Mouse (Mus musculus): ENCODE measurements around the gene Upp2. TPM values are rescaled to one million over a fixed set of nuclear protein-coding genes. Genes with fewer than 3 reads are reported as not detected.

Gene Upp2
- polyA plus RNA-seq, 1 experiment from 2014 or later = 6.1 TPM

DNA sequence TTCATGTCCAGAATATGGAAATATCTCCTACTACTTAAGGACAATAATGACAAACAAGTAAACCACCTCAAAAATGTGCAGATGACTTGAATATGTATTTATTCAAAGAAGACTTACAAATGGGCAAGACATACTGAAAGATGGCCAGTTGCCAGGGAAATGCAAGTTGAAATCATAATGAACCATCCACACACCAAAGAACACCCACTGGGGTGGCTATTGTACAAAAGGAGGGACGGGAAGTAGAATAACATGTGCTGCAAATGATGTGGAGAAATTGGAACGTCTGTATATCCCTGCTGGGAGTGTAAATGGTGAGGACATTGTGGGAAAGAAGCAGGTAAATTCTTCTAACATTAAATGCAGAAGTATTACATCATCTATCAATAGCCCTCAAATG is 245.8 kb downstream of the Upp2 start:
- H3K4me3 ChIP-seq = no peak overlapping the region
- no peak overlapping the region for H3K27ac ChIP-seq
- H3K9me3 ChIP-seq (replicated peaks) = no peaks in the 10 kb centered on the region
- no peak for DNase-seq (ENCODE audit: low spot score)
- 81% methylated on average over 2 of the region's 2 CpGs for WGBS
- no peaks in the 10 kb centered on the region for H3K4me1 ChIP-seq
- no peaks in the 10 kb centered on the region for H3K27me3 ChIP-seq (ENCODE audit: low read depth, poor library complexity, severe bottlenecking)
- no peaks in the 10 kb centered on the region for H3K36me3 ChIP-seq

DNA sequence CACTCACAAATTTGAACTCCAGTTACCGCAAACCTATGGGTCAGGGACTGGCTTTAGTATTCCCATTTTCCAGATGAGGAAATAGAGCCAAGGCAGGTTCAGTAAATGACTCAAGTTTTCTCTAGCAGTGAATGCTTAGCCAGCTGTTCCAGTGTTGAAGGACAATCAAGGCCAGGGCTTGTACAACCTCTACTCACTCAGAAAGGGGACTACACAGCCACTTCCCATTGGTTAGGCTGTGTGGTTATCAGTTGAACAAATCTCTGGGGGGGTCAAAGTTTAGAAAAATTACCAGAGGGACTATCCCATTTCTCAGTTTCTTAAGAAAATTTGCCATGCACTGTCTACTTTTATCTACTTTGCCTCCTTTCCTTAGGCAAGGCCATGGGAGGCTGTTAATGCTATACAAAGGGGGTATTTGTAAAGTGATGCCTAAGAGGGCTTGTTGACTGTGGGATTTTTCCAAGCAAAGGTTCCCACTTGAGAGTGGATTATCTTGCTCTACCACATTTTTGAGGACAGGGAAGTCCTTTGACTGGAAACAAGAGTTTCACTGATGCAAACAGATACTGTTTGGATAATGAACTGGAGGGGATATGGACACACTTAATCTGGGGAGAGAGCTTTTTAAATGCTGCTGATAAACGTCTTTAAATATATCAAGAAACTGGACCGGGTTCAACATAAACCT is 262.0 kb downstream of the Upp2 start:
- DNase-seq (ENCODE audit: low spot score) = no peak
- no peaks in the 10 kb centered on the region for H3K4me1 ChIP-seq
- no peaks in the 10 kb centered on the region for H3K27me3 ChIP-seq (ENCODE audit: low read depth, poor library complexity, severe bottlenecking)
- H3K9me3 ChIP-seq (replicated peaks) = no peaks in the 10 kb centered on the region
- H3K4me3 ChIP-seq = no peak overlapping the region
- no peaks in the 10 kb centered on the region for H3K36me3 ChIP-seq
- 83% methylated on average over 3 of the region's 3 CpGs for WGBS
- H3K27ac ChIP-seq = no peak overlapping the region

DNA sequence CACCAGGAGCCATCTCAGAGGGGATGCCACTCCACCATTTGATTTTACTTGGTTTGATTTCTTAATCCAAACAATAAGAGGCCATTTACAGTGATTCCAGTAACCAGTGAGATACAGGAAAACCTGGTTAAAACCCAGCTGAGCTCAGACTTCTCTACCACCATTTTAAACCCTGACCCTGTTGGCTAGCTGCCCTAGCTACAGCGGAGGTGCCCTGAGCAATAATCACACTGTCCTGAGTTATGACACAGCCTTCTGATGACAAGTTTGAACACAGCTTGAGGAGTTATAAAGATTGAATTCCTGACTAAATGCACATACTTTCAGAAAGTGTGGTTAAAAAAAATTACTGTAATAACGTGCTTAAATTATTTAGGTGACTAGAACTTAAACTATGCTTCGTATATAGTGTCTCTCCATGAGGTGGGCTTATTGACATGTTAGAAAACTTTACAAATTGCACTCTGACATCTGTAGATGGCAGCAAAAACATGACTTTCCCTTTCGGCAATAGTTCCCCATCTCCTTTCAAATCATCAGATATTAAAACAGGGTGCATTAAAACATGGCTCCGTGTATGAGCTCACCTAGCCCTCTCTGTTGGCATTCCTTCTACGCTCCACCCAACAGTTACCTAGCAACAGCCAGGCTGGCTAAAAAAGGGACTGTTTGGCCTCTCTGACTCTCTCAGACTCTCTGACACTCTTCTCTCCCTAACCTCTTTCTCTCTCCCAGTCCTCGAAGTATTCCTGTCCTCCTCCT is 263.1 kb downstream of the Upp2 start:
- WGBS = 83% methylated on average over 7 of the region's 7 CpGs
- no peak for DNase-seq (ENCODE audit: low spot score)

DNA sequence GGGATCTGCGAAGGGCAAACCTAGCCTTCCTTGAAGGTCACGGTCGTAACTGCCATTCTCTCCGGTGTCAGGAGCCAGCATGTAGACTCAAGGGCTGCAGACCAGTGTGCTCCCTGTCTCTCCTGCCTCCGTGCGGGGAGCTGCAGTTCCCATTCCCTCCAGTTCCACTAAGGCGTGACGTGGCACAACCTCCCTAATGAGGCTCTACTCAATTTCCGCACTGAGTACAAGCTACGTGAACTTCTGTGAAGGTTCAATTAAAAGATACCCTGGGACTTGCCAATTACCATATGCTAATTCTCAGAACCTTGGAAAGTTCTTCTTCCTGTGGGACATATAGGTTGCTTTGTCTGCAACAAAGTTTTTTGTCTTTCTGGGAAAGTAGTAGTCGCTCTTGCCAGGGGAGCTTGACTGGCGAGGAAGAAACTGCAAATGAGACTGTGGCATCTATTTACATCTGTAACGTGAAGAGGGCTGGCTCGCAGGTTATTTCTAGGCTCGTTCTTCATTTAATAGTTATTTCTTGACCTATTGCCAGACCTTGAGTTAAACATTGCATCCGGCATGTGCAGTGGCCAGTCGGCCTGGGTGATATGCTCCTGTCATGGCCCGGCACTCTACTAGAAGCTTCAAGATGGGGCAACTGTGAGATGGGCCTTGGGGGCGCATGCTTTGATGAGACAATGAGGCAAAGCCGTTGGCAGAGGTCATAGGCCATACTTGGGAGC is 265.3 kb downstream of the Upp2 start:
- H3K4me1 ChIP-seq = no peaks in the 10 kb centered on the region
- H3K9me3 ChIP-seq (replicated peaks) = no peaks in the 10 kb centered on the region
- 93% methylated on average over 20 of the region's 20 CpGs for WGBS
- H3K36me3 ChIP-seq = no peaks in the 10 kb centered on the region
- no peak overlapping the region for H3K4me3 ChIP-seq
- H3K27ac ChIP-seq = no peak overlapping the region
- H3K27me3 ChIP-seq (ENCODE audit: low read depth, poor library complexity, severe bottlenecking) = no peaks in the 10 kb centered on the region
- no peak for DNase-seq (ENCODE audit: low spot score)

More for the DNA sequence above, 263.1 kb downstream of the Upp2 start:
- Histone ChIP-seq H3K27ac (no peak overlapping the region), H3K9me3 (replicated peaks) (no peaks in the 10 kb centered on the region), H3K4me3 (no peak overlapping the region), H3K27me3 (ENCODE audit: low read depth, poor library complexity, severe bottlenecking) (no peaks in the 10 kb centered on the region), H3K4me1 (no peaks in the 10 kb centered on the region), H3K36me3 (no peaks in the 10 kb centered on the region)

DNA sequence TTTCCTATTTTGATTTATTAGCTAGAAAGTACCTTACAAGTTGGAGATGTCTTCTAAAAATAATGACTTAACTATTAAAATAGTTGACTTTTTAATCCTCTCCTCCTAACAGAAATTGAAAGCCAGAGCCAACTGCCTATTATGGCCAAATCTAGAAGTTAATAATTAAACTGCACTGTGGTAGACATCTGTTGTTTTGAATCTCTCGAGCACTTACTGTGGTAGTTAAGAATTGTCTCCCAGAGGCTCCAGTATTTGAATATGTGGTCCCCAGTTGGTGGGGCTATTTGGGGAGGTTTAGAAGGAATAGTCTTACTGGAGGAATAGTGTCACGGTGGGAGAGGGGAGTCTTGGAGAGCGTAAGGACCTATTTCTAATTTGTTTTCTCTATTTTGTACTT is 273.9 kb downstream of the Upp2 start:
- H3K9me3 ChIP-seq (replicated peaks) = no peaks in the 10 kb centered on the region
- H3K27ac ChIP-seq = no peak overlapping the region
- H3K36me3 ChIP-seq = no peaks in the 10 kb centered on the region
- WGBS = 95% methylated on average over 3 of the region's 3 CpGs
- 0 out of 2 replicates have a peak, but pooled peaks cover 2% of the 10 kb centered on the region for H3K4me1 ChIP-seq
- no peak overlapping the region for H3K4me3 ChIP-seq
- no peaks in the 10 kb centered on the region for H3K27me3 ChIP-seq (ENCODE audit: low read depth, poor library complexity, severe bottlenecking)
- DNase-seq (ENCODE audit: low spot score) = no peak

DNA sequence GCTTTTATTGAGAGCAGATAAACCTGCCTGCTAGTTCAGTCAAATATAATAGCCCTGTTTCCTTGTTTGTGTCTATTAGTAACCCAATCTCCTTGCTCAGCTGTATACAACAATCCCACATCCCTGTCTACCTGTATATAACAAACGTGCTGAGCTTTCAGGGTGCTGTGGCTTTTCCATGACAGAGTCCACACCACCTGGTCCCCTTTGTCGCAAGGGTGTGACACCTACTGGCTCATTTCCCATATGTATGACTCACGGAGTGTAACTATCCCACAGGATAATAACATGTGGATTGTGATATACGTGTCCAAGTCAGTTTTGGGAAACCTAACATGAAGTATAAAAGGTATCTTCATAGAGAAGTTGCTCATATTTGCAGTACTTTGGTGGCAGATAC is 275.3 kb downstream of the Upp2 start:
- 92% methylated on average over 4 of the region's 4 CpGs for WGBS
- DNase-seq (ENCODE audit: low spot score) = no peak
- 0 out of 2 replicates have a peak, but pooled peaks cover 2% of the 10 kb centered on the region for H3K4me1 ChIP-seq
- H3K27ac ChIP-seq = no peak overlapping the region
- H3K9me3 ChIP-seq (replicated peaks) = no peaks in the 10 kb centered on the region
- no peaks in the 10 kb centered on the region for H3K36me3 ChIP-seq
- H3K27me3 ChIP-seq (ENCODE audit: low read depth, poor library complexity, severe bottlenecking) = no peaks in the 10 kb centered on the region
- H3K4me3 ChIP-seq = no peak overlapping the region

Other genes with a start within 250 kb of the Upp2 start
- 0.21 and 0.30 TPM in 2 replicates for gene Acvr1c, start 209.4 kb upstream of the Upp2 start, polyA plus RNA-seq (2016; fragmentation: Nextera tagmentation; extraction: Ambion mirVana)
- not detected in 2 replicates for gene Gm17409, start 97.2 kb upstream of the Upp2 start, polyA plus RNA-seq (2016; fragmentation: Nextera tagmentation; extraction: Ambion mirVana)
- 4.2 and 4.5 TPM in 2 replicates for gene Acvr1, start 141 bp upstream of the Upp2 start, polyA plus RNA-seq (2016; fragmentation: Nextera tagmentation; extraction: Ambion mirVana)